Mouse (Mus musculus): ENCODE data around the gene Gm44503. TPM values are rescaled to one million over a fixed set of nuclear protein-coding genes. Genes with fewer than 3 reads are reported as not detected.

Gene Gm44503
- polyA plus RNA-seq (2016; fragmentation: Nextera tagmentation; extraction: Ambion mirVana): 0.54 TPM in 1 of 2 replicates, not detected in the other

DNA sequence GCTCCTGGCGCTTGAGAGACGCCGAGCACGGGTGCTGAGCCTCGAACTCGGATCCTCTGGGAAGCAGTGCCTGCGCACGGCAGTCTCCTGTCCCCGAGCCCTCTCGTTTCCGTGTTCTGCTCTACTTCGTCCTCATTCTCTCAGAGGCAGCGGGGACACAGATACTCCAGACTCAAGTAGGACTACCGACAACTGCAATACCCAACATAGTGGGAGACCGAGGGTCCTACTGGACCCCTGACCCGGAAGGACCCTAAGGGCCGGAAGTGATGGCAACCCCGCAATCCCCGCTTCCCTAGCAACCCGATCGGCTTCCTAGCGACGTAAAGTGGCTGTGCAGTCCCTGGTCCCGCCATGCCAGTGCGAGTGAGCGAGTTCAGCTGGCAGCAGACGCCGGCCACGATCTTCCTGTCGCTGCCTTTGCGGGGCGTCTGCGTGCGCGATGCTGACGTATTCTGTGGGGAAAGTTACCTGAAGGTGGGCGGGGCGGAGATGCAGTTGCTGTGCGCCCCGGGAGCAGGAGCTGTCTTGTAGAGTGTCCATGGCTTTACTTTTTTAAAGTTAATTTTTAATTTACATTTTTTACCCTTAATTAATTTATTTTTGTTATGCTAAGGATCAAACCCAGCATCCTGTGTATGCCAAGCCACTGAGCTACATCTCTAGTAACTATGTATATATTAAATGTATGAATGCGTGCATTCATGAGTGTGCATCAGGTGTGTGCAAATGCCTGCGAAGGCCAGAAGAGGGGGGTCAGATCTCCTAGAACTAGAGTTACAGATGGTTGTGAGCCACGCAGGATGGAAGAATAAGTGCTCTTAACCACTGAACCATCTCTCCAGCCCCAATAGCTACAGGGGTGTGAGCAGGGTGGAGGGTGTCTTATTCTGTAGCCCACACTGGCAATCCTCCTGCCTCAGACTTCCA, at the start of gene Gm44503, which contains the start of gene Dyx1c1:
TSS of gene Gm44503 (plus strand) at position 332 of the 930 bp plus-strand sequence.
TSS of gene Dyx1c1 (plus strand) at position 265 of the 930 bp plus-strand sequence.
- H3K27me3 ChIP-seq: no peaks in the 10 kb centered on the region
- H3K27ac ChIP-seq (replicated peaks): peak within 1 kb of the TSS; percentile 52; the same call in 1 of the 2 replicates
- WGBS: 2% methylated on average over 43 of the region's 43 CpGs
- H3K36me3 ChIP-seq: no peaks in the 10 kb centered on the region
- H3K4me2 ChIP-seq (replicated peaks): peak within 1 kb of the TSS; percentile 73
- H3K4me3 ChIP-seq: peak within 1 kb of the TSS; percentile 70
- H3K4me1 ChIP-seq: peaks cover 10% of the 10 kb centered on the region
- H3K9ac ChIP-seq (replicated peaks): peak within 1 kb of the TSS; percentile 61
- H3K9me3 ChIP-seq: no peaks in the 10 kb centered on the region
- ATAC-seq (ENCODE audit: low FRiP score, low read depth): peak; percentile 95

DNA sequence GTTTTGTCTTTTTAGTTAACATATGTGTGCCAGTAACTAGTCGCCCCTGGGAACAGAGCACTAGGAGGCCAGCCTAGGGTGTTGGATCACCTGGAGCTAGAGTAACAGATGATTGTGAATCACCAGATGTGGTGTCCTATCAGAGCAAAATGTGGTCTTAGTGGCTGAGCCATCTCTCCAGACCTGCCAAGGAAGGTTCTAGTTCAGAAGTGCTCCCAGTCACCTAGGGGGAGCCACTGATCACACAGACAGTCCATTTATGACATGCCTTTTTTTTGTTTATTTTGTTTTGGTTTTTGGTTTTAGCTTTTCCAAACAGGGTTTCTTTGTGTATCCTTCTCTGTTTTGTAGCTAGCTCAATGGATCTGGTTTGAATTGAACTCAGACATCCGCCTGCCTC, 47.3 kb upstream of the Gm44503 start:
- no peak overlapping the region for H3K4me2 ChIP-seq (replicated peaks)
- no peaks in the 10 kb centered on the region for H3K9me3 ChIP-seq
- no peak overlapping the region for H3K4me3 ChIP-seq
- H3K4me1 ChIP-seq: no peaks in the 10 kb centered on the region
- no peak for ATAC-seq (ENCODE audit: low FRiP score, low read depth)
- WGBS: 86% methylated on average over 2 of the region's 2 CpGs
- peaks cover 11% of the 10 kb centered on the region for H3K36me3 ChIP-seq
- no peaks in the 10 kb centered on the region for H3K27me3 ChIP-seq
- no peak overlapping the region for H3K27ac ChIP-seq (replicated peaks)
- H3K9ac ChIP-seq (replicated peaks): no peak overlapping the region

DNA sequence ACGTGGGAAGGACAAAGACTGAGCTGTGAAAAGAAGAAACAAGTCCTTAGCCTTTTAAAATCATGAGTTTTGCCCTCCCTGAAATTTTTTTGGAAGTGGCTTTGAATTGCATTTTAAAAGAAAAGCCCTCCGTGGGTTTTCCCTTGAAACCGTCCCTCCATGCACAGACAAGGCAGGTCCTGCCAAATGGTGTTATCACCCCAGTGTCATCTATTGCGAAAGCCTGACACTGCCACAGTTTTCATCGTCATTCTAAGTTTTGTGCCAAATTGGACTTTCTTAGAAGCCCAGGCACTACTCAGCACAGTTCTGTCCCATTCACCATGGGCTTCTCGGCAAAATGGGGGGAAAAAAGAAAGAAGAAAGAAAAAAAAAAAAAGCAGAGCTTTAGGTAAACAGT, 45.1 kb upstream of the Gm44503 start:
- no peak for ATAC-seq (ENCODE audit: low FRiP score, low read depth)
- Histone ChIP-seq H3K9ac (replicated peaks) (no peak overlapping the region), H3K4me1 (no peaks in the 10 kb centered on the region), H3K27me3 (no peaks in the 10 kb centered on the region), H3K4me3 (no peak overlapping the region), H3K27ac (replicated peaks) (no peak overlapping the region), H3K9me3 (no peaks in the 10 kb centered on the region), H3K36me3 (peaks cover 6% of the 10 kb centered on the region), H3K4me2 (replicated peaks) (no peak overlapping the region)
- WGBS: 84% methylated on average over 6 of the region's 6 CpGs

DNA sequence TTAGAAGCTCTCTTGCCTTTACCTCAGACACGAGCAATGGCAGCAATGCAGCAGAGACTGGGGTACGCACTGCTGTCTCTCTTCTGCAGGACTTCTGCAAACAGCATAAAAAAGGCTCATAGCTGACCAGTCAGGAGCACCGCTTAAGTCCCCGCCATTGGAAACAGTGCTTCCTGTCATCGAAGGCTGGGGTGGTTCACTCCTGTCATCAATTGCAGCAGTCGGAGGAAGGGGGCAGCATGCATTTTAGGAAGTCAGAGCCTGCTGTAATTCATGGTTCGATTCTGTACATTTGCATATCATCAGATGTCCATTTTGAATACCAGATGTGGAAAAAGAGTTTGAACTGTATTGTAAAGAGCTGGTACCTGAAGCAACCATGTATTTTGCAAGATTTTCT, 42.9 kb upstream of the Gm44503 start:
- H3K9ac ChIP-seq (replicated peaks): no peak overlapping the region
- no peaks in the 10 kb centered on the region for H3K4me1 ChIP-seq
- no peak overlapping the region for H3K27ac ChIP-seq (replicated peaks)
- no peaks in the 10 kb centered on the region for H3K27me3 ChIP-seq
- no peak overlapping the region for H3K4me2 ChIP-seq (replicated peaks)
- no peaks in the 10 kb centered on the region for H3K9me3 ChIP-seq
- 87% methylated on average over 7 of the region's 7 CpGs for WGBS
- H3K4me3 ChIP-seq: no peak overlapping the region
- H3K36me3 ChIP-seq: peaks cover 6% of the 10 kb centered on the region
- ATAC-seq (ENCODE audit: low FRiP score, low read depth): no peak

DNA sequence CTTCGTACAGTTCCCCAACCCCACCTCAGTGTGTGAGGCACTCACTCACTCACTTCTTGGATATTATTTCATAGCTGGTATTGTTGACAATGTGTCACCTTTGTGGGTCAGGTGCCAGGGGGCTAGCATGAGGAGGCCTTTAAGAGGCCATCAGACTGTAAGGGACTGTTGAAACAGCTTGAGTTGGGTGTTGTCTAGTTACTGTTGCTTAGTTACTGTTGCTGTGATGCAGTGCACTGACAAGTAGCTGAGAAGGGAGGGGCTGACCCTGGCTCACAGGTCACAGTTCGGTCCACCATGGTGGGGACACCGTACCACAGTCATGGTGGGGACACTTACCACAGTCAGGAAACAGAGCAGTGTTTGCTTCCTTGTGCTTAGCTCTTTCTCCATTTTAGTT, 35.6 kb upstream of the Gm44503 start:
- Histone ChIP-seq H3K9ac (replicated peaks) (no peak overlapping the region), H3K4me2 (replicated peaks) (no peak overlapping the region), H3K4me3 (no peak overlapping the region), H3K36me3 (no peaks in the 10 kb centered on the region), H3K9me3 (no peaks in the 10 kb centered on the region), H3K4me1 (peaks cover 25% of the 10 kb centered on the region), H3K27ac (replicated peaks) (no peak overlapping the region), H3K27me3 (peaks cover 17% of the 10 kb centered on the region)
- 71% methylated on average over 3 of the region's 3 CpGs for WGBS
- no peak for ATAC-seq (ENCODE audit: low FRiP score, low read depth)

DNA sequence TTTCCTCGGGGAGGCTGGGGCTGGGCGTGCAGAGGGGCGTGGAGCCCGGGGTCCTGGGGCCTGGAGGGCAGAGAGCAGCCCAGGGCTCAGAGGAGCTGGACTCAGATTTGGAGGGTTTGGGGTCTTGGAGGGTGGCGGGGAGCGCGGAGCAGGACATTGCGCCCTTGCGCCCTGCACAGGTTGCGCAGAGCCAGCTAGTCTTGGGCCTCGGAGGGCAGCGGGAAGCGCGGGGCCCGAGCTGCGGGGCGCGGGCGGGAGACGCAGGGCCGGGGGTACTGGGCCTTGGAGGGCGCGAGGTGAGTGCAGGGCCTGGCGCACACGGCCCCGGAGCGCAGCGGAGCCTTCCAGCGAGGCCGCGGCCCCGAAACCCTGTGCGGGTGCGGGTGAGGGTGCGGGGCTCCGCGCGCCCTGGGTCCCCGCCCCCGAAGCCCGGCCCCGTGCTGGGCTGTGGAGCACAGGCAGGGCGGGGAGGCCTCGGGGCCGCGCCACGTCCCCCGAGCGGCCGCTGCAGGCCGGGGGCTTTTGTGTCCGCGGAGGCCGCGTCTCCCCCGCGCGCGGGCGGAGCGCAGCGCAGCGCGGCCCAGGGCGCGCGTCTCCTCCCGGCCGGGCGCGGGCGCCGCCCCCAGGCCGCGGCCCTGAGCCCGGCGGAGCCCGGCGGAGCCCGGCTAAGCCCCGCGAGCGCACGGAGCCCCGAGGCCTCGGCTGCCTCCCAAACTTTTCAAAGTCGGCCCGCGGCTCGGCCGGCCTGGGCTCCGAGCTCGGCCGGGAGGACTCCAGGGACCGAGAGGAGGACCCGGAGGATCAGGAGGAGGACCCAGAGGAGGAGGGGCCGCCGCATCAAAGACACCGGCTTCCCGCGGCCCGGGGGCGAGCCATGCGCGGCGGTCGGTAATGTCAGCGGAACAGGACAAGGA, 33.4 kb upstream of the Gm44503 start, which contains the start of gene Pygo1:
TSS of gene Pygo1 (plus strand) at position 625 of the 914 bp plus-strand sequence.
- 0 out of 2 replicates have a peak, but pooled peaks cover 3% of the 10 kb centered on the region for H3K36me3 ChIP-seq
- peak; percentile 91 for ATAC-seq (ENCODE audit: low FRiP score, low read depth)
- no peaks in the 10 kb centered on the region for H3K9me3 ChIP-seq
- peak within 1 kb of the TSS; percentile 91 for H3K9ac ChIP-seq (replicated peaks)
- H3K27ac ChIP-seq (replicated peaks): peak within 1 kb of the TSS; percentile 82
- peaks cover 27% of the 10 kb centered on the region for H3K4me1 ChIP-seq
- H3K27me3 ChIP-seq: peaks cover 17% of the 10 kb centered on the region
- peak within 1 kb of the TSS; percentile 95 for H3K4me2 ChIP-seq (replicated peaks)
- WGBS: under 1% methylated on average over 94 of the region's 108 CpGs
- H3K4me3 ChIP-seq: peak within 1 kb of the TSS; percentile 90

DNA sequence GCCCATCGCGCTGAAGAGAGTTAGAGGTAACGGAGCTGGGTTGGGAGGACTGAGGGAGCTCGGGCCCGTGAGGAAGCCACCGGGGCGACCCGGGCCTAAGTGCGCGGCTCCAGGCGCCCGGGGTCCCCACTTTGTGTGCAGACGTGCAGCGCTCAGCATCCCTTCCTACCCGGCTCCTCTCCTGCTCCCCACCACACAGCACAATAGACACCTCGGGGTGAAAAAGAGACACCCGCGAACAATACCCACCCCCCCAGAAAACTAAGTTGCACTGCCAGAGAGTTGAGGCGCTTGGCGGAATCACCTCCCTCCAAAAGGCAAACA, 32.8 kb upstream of the Gm44503 start:
- peak; percentile 67 for ATAC-seq (ENCODE audit: low FRiP score, low read depth)
- Histone ChIP-seq H3K4me3 (peak overlapping the region; percentile 90), H3K4me2 (replicated peaks) (peak overlapping the region; percentile 95), H3K36me3 (0 out of 2 replicates have a peak, but pooled peaks cover 3% of the 10 kb centered on the region), H3K9ac (replicated peaks) (peak overlapping the region; percentile 91), H3K9me3 (no peaks in the 10 kb centered on the region), H3K4me1 (peaks cover 27% of the 10 kb centered on the region), H3K27me3 (peaks cover 17% of the 10 kb centered on the region), H3K27ac (replicated peaks) (peak overlapping the region; percentile 82)
- 2% methylated on average over 20 of the region's 20 CpGs for WGBS

DNA sequence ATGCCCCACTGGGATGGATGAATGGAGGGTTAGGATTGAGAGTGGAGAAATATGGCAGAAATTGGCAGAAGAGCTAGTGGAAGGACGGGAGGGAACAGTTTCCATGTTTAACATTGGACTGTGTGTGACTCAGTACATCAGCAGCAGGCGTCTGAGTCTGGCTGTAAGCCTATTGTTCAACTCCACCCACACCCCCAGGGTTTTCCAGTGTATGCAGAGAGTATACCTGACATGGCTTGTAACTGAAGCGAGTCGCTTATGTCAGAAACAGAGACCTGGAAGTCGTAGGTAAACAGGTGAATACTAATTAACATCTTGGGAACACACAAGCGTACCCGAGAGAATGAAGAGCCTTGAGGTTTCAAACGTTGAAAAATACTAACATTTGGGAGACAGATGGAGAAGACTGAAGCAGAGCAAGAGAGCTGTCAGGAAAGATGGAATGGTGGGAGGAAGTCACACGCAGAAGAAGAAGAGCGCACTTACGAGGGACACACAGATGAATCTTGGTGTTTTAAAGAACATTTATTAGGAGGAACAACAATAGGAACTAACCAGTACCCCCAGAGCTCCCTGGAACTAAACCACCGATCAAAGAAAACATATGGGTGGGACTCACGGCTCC, 27.4 kb upstream of the Gm44503 start:
- Histone ChIP-seq H3K27me3 (no peaks in the 10 kb centered on the region; the same call in 1 of the 2 replicates), H3K9ac (replicated peaks) (no peak overlapping the region), H3K4me1 (peaks cover 20% of the 10 kb centered on the region), H3K27ac (replicated peaks) (no peak overlapping the region), H3K36me3 (peaks cover 13% of the 10 kb centered on the region; the same call in 1 of the 2 replicates), H3K9me3 (0 out of 2 replicates have a peak, but pooled peaks cover 3% of the 10 kb centered on the region), H3K4me2 (replicated peaks) (no peak overlapping the region), H3K4me3 (no peak overlapping the region)
- 86% methylated on average over 13 of the region's 13 CpGs for WGBS
- ATAC-seq (ENCODE audit: low FRiP score, low read depth): no peak

DNA sequence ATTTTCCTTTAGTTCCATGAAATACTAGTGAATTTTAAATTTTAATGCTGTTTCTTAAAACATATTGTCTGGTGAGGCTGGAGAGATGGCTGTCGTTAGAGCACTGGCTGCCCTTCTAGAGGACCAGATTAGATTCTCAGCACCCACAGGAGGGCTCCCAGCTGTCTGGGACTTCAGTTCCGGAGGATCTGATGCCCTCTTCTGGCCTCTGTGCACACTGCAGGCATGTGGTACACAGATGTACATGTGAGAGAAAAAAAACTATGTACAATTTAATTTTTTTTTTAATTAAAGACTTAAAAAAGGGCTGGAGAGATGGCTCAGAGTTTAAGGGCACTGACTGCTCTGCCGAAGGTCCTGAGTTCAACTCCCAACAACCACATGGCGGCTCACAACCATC, 23.3 kb upstream of the Gm44503 start:
- Histone ChIP-seq H3K9ac (replicated peaks) (no peak overlapping the region), H3K4me2 (replicated peaks) (no peak overlapping the region), H3K36me3 (peaks cover 9% of the 10 kb centered on the region; the same call in 1 of the 2 replicates), H3K4me3 (no peak overlapping the region), H3K27ac (replicated peaks) (no peak overlapping the region), H3K9me3 (0 out of 2 replicates have a peak, but pooled peaks cover 3% of the 10 kb centered on the region), H3K4me1 (no peaks in the 10 kb centered on the region), H3K27me3 (no peaks in the 10 kb centered on the region)
- no peak for ATAC-seq (ENCODE audit: low FRiP score, low read depth)
- 86% methylated on average over 4 of the region's 4 CpGs for WGBS

DNA sequence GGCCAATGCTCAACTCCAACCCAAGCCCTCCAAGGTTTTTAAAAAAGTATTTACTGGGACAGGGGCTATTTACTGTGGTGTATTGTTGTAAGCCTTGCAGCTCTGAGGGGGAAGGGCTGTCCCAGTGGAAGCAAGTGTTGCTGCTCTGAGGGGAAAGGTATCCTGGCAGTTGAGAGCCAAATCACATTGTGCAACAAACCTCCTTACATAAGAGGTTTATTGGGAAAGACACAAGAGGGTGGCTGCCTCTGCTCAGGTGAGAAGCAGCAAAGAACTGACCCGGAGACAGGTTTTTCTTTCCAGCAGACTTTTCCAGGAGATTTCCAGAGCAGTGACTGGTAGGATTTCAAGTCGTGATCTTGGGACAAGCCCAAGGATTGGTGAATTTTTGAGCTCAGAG, 22.4 kb upstream of the Gm44503 start:
- H3K27me3 ChIP-seq: no peaks in the 10 kb centered on the region
- 0 out of 2 replicates have a peak, but pooled peaks cover 3% of the 10 kb centered on the region for H3K9me3 ChIP-seq
- no peak overlapping the region for H3K4me3 ChIP-seq
- H3K4me1 ChIP-seq: no peaks in the 10 kb centered on the region
- ATAC-seq (ENCODE audit: low FRiP score, low read depth): no peak
- no peak overlapping the region for H3K9ac ChIP-seq (replicated peaks)
- 74% methylated on average over 2 of the region's 2 CpGs for WGBS
- H3K27ac ChIP-seq (replicated peaks): no peak overlapping the region
- peaks cover 9% of the 10 kb centered on the region; the same call in 1 of the 2 replicates for H3K36me3 ChIP-seq
- H3K4me2 ChIP-seq (replicated peaks): no peak overlapping the region

DNA sequence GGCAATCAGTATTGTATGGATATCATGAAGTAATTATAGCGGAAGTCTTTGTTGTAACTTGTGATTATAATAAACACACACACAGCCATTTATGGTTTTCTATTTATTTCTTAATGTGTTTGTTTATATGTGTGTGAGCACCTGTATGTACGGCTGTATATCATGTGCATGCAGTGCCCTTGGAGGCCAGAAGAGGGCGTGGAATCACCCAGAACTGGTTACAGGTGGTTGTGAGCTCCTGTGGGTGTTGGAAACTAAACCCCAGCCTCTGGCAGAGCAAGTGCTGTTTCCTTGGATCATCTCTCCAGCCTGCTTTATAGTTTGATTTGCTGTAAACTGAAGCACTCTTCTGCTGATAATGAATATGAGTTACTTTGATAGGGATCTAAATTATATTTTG, 15.2 kb upstream of the Gm44503 start:
- no peaks in the 10 kb centered on the region for H3K9me3 ChIP-seq
- peaks cover 36% of the 10 kb centered on the region for H3K36me3 ChIP-seq
- no peak overlapping the region for H3K4me2 ChIP-seq (replicated peaks)
- H3K27ac ChIP-seq (replicated peaks): no peak overlapping the region
- 66% methylated on average over 3 of the region's 3 CpGs for WGBS
- no peaks in the 10 kb centered on the region for H3K27me3 ChIP-seq
- ATAC-seq (ENCODE audit: low FRiP score, low read depth): no peak
- no peak overlapping the region for H3K9ac ChIP-seq (replicated peaks)
- H3K4me1 ChIP-seq: no peaks in the 10 kb centered on the region
- H3K4me3 ChIP-seq: no peak overlapping the region

All from midbrain, embryonic 12.5 days (tissue).